Mouse (Mus musculus): ENCODE data around the gene Adamts17. TPM values are rescaled to one million over a fixed set of nuclear protein-coding genes. Genes with fewer than 3 reads are reported as not detected.

The Adamts17 gene
- total and polyA plus RNA-seq, 2 experiments from 2014 or later: 3.9 to 14.8 TPM

DNA sequence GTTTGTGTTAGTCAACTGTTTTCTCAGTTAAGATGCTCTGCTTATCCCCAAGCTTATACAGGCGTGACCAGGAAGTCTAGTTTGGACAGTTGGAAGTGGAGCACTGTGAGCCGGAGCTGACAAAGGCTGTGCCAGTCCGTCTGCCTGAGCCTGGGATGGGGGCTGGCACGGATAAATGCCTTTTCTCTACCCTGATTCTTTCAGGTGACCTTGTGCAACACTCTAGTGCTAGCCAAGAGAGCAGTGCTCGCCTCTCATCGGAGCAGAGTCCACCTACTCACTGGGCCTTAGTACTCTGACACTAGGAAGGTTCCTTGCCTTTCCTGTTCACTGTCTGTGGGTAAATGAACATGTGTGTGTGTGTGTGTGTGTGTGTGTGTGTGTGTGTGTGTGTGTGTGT, 95.5 kb downstream of the Adamts17 start:
- H3K4me3 ChIP-seq (ENCODE audit: low read length): no peak overlapping the region
- no peak for TF ChIP-seq CTCF (IDR thresholded peaks at IDR 0.05; ENCODE audit: low read depth)
- 81% methylated on average over 6 of the region's 6 CpGs for WGBS
- no peaks in the 10 kb centered on the region for H3K4me1 ChIP-seq (ENCODE audit: insufficient read depth, low read length)
- DNase-seq (ENCODE audit: low spot score): no peak
- H3K4me2 ChIP-seq (ENCODE audit: low read depth, low read length): no peak overlapping the region
- no peaks in the 10 kb centered on the region for H3K36me3 ChIP-seq (ENCODE audit: insufficient read depth, low read length)
- H3K27me3 ChIP-seq (ENCODE audit: insufficient read depth, low read length): no peaks in the 10 kb centered on the region
- no peak overlapping the region for H3K9ac ChIP-seq (replicated peaks; ENCODE audit: low read length)
- no peak for ATAC-seq
- no peaks in the 10 kb centered on the region for H3K9me3 ChIP-seq (ENCODE audit: low read length)
- H3K27ac ChIP-seq: no peak overlapping the region

DNA sequence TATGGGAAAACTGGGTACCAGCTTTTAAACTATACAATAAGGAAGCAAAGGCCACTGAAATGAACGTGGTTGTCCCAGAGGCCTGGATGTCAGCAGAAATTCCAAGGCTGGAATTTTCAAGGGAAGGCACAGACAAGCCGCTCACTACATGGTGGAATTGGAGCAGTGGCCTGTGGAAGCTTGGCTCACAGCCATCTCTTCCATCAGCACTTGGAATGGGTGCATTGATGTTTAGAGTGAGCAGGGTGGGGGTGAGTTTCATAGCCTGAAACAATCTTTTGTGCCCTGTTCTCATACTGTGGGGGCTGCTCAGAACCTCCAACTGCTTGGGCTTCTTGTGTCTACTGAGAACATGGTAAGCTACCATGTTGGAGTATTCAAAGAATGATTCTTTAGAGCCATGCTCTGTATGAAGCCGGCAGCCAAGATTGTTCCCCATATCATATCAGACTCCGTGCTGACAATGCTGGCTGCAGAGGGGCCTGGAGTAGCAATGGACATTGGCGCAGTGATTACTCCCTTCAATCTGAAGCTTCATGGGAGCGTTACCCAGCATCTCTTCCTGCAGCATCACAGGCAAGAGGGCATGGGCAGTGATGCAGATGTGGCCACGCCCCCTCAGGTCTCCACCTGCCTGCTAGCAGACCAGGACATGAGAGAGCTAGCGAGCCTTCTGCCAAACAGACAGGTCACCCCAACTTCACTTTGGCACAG, 96.7 kb downstream of the Adamts17 start:
- ATAC-seq (no peak), DNase-seq (ENCODE audit: low spot score) (peak; percentile 44)
- Histone ChIP-seq H3K9me3 (ENCODE audit: low read length) (no peaks in the 10 kb centered on the region), H3K4me3 (ENCODE audit: low read length) (no peak overlapping the region), H3K27ac (no peak overlapping the region), H3K9ac (replicated peaks; ENCODE audit: low read length) (no peak overlapping the region), H3K4me2 (ENCODE audit: low read depth, low read length) (no peak overlapping the region), H3K36me3 (ENCODE audit: insufficient read depth, low read length) (no peaks in the 10 kb centered on the region), H3K27me3 (ENCODE audit: insufficient read depth, low read length) (no peaks in the 10 kb centered on the region), H3K4me1 (ENCODE audit: insufficient read depth, low read length) (no peaks in the 10 kb centered on the region)
- WGBS: 73% methylated on average over 8 of the region's 8 CpGs
- TF ChIP-seq CTCF (IDR thresholded peaks at IDR 0.05; ENCODE audit: low read depth): no peak

DNA sequence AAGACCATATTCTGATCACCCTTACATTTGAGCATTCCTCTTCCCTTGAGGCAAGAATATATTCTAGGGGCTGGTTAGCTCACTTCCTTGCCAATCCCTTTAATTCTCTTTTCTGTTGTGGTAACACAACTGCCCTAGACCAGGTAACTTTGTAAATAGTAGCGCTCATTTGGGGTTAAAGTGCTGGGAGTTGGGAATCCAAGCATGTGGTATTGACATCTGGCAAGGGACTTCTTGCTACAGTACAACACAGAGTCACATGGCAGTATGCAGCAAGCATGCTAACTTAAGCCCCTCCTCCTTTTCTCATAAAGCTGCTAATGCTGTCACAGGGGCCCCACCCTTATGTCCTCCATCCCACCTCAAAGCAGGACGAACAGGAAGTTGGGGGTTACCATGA, 97.4 kb downstream of the Adamts17 start:
- Histone ChIP-seq H3K27ac (no peak overlapping the region), H3K9ac (replicated peaks; ENCODE audit: low read length) (no peak overlapping the region), H3K4me3 (ENCODE audit: low read length) (no peak overlapping the region), H3K4me1 (ENCODE audit: insufficient read depth, low read length) (no peaks in the 10 kb centered on the region), H3K9me3 (ENCODE audit: low read length) (no peaks in the 10 kb centered on the region), H3K4me2 (ENCODE audit: low read depth, low read length) (no peak overlapping the region), H3K27me3 (ENCODE audit: insufficient read depth, low read length) (no peaks in the 10 kb centered on the region), H3K36me3 (ENCODE audit: insufficient read depth, low read length) (no peaks in the 10 kb centered on the region)
- DNase-seq (ENCODE audit: low spot score): no peak
- no peak for ATAC-seq
- TF ChIP-seq CTCF (IDR thresholded peaks at IDR 0.05; ENCODE audit: low read depth): no peak
- 71% methylated on average over 2 of the region's 2 CpGs for WGBS

DNA sequence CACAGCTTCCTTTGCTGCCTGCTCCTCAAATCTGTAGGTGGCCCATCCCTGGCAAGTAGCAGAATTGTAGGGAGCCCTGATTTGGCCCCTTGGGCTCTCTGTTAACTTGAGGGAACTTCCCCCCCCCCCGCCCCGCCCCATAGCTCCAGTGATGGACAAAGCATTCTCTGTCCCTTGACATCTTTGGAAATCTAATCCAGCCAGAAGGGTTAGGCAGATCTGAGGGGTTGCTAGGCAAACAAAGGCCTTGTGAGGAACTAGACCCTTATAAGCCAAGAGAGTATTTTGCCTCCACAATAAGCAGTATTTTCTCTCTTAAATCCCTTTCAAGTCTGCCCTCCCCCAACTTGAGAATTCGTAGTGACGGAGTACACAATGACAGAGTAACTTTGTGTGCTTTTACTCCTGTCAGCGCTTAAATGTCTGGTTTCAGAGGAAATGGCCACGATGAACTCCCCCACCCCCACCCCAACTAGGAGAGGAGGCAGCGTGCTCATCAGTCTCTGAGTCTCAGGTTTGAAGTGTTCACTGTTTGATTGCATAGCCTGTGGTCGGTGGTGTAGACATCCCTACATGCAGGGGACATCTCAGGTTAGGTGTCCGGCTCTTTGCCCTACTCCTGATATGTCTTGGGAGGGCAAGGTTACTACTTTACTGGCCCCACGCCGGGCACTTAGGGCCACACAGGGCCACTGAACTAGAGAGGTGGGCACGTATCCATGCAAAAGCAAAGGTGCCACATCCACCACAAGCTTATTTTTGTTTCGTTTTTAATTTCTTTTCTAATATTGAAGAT, 99.7 kb downstream of the Adamts17 start:
- no peaks in the 10 kb centered on the region for H3K36me3 ChIP-seq (ENCODE audit: insufficient read depth, low read length)
- H3K4me1 ChIP-seq (ENCODE audit: insufficient read depth, low read length): no peaks in the 10 kb centered on the region
- no peak overlapping the region for H3K9ac ChIP-seq (replicated peaks; ENCODE audit: low read length)
- H3K9me3 ChIP-seq (ENCODE audit: low read length): no peaks in the 10 kb centered on the region
- no peaks in the 10 kb centered on the region for H3K27me3 ChIP-seq (ENCODE audit: insufficient read depth, low read length)
- H3K4me2 ChIP-seq (ENCODE audit: low read depth, low read length): no peak overlapping the region
- no peak for TF ChIP-seq CTCF (IDR thresholded peaks at IDR 0.05; ENCODE audit: low read depth)
- peak; percentile 43; the same call in 1 of the 2 replicates for ATAC-seq
- no peak overlapping the region for H3K4me3 ChIP-seq (ENCODE audit: low read length)
- no peak overlapping the region for H3K27ac ChIP-seq
- no peak for DNase-seq (ENCODE audit: low spot score)
- WGBS: 69% methylated on average over 13 of the region's 13 CpGs

DNA sequence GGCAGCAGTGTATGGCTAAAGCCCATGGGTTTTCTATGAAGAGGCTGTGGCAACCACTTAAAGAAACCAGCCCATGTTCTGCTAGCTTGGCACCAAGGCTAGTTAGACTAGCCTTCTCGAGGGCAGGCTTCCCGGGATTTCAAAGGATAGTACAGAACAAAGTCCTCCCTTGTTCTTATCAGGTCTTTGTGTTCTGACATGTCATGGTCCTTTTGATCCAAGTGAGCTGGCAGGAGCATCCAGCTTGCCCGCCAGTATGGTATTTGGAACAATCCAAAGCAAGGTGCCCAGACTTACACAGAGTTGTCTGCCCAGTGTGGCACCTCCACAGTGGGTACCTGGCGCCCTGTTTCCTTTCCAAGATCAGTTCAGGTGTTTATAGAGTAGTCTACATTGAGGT, 101.2 kb downstream of the Adamts17 start:
- ATAC-seq: no peak
- Histone ChIP-seq H3K36me3 (ENCODE audit: insufficient read depth, low read length) (no peaks in the 10 kb centered on the region), H3K27ac (no peak overlapping the region), H3K4me1 (ENCODE audit: insufficient read depth, low read length) (no peaks in the 10 kb centered on the region), H3K9ac (replicated peaks; ENCODE audit: low read length) (no peak overlapping the region), H3K27me3 (ENCODE audit: insufficient read depth, low read length) (no peaks in the 10 kb centered on the region), H3K4me3 (ENCODE audit: low read length) (no peak overlapping the region), H3K9me3 (ENCODE audit: low read length) (no peaks in the 10 kb centered on the region), H3K4me2 (ENCODE audit: low read depth, low read length) (no peak overlapping the region)
- WGBS: 78% methylated on average over 4 of the region's 4 CpGs
- no peak for TF ChIP-seq CTCF (IDR thresholded peaks at IDR 0.05; ENCODE audit: low read depth)
- DNase-seq (ENCODE audit: low spot score): no peak

DNA sequence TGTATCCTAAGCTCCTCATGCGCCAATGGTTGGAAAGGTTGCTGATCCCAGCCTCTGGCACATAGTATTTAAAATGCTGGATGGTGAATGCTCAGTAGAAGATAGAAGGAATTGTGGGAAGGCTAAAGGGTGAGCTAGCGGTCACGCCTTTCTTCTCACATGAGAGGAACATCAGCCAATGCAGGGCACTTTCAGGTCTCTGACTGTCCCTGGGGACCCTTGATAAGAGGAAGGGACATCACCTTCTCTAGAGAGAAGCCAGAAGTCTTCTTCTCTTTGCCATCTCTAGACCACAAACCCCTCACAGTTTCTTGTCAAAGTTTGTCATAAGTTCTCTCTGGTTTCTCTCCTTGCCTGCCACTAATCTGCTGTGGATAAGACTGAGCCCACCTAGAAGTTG, 109.5 kb downstream of the Adamts17 start:
- no peak overlapping the region for H3K4me3 ChIP-seq (ENCODE audit: low read length)

DNA sequence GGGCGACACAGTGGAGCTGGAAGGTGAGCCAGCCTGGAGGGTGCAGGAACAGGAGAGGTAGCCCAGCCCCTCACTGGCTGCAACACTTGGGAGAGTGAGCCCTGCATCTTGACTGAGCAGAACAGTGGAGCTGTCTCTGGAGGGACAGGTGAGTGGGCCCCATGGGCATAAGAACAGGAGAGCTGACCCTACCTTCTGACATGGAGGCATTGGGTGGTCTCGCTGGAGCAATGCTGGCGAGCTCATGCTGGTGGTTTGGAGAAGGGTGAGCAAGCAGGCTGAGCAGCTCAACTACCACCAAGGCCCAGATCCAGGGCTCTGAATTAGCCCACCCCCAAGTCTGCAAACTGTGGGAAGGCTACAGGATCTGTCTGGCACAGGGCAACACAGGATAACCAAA, 113.4 kb downstream of the Adamts17 start:
- no peaks in the 10 kb centered on the region for H3K27me3 ChIP-seq (ENCODE audit: insufficient read depth, low read length)
- no peaks in the 10 kb centered on the region for H3K36me3 ChIP-seq (ENCODE audit: insufficient read depth, low read length)
- no peaks in the 10 kb centered on the region for H3K4me1 ChIP-seq (ENCODE audit: insufficient read depth, low read length)
- H3K9me3 ChIP-seq (ENCODE audit: low read length): no peaks in the 10 kb centered on the region
- 96% methylated on average over 3 of the region's 3 CpGs for WGBS
- H3K4me2 ChIP-seq (ENCODE audit: low read depth, low read length): no peak overlapping the region
- no peak overlapping the region for H3K27ac ChIP-seq
- no peak for DNase-seq (ENCODE audit: low spot score)
- ATAC-seq: no peak
- H3K4me3 ChIP-seq (ENCODE audit: low read length): no peak overlapping the region
- no peak overlapping the region for H3K9ac ChIP-seq (replicated peaks; ENCODE audit: low read length)
- no peak for TF ChIP-seq CTCF (IDR thresholded peaks at IDR 0.05; ENCODE audit: low read depth)

More for the DNA sequence above, 109.5 kb downstream of the Adamts17 start:
- Histone ChIP-seq H3K4me2 (ENCODE audit: low read depth, low read length) (no peak overlapping the region), H3K36me3 (ENCODE audit: insufficient read depth, low read length) (no peaks in the 10 kb centered on the region), H3K27ac (no peak overlapping the region), H3K27me3 (ENCODE audit: insufficient read depth, low read length) (no peaks in the 10 kb centered on the region), H3K4me1 (ENCODE audit: insufficient read depth, low read length) (no peaks in the 10 kb centered on the region), H3K9me3 (ENCODE audit: low read length) (no peaks in the 10 kb centered on the region), H3K9ac (replicated peaks; ENCODE audit: low read length) (no peak overlapping the region)
- ATAC-seq: no peak
- no peak for TF ChIP-seq CTCF (IDR thresholded peaks at IDR 0.05; ENCODE audit: low read depth)
- WGBS: 94% methylated on average over 3 of the region's 3 CpGs
- DNase-seq (ENCODE audit: low spot score): no peak

All from hindbrain, postnatal 0 days (tissue).